Mouse (Mus musculus) stomach, postnatal 0 days (tissue): Measurements from ENCODE around the gene Robo2.

Source experiments
- CTCF ChIP-seq: IDR thresholded peaks from 2 replicates; pipeline ENCODE4 v1.5.1; 2016; ENCODE audit warnings: antibody characterized with exemption, low read depth, mild to moderate bottlenecking, moderate library complexity
- EP300 ChIP-seq: optimal IDR thresholded peaks from 2 replicates; pipeline ENCODE3; 2016; ENCODE audit warnings: antibody characterized with exemption

GRCm38 (mm10) chr16:74027822-74028221 is 383.8 kb downstream of the Robo2 start:
- TF ChIP-seq EP300 (no peak), CTCF (no peak)
